Mouse (Mus musculus) inflammation-experienced regulatory T-cells, adult 6 months (primary cell): Measurements from ENCODE around the gene Klhl23. TPM values are rescaled to one million over a fixed set of nuclear protein-coding genes. Genes with fewer than 3 reads are reported as not detected.

Experiments
- ATAC-seq: one replicate; pipeline ENCODE4 v1.8.0; 2017
- polyA plus RNA-seq, 3 experiments: library from polyadenylated mRNA; unstranded; fragments of 100-300 nt; shearing (Covaris generic); gene quantifications; one replicate each; pipeline ENCODE4 v1.2.1; 2017

Gene Klhl23
- polyA plus RNA-seq, 3 experiments from 2014 or later = 0.12 to 1.1 TPM; not detected in 1

- no peak for ATAC-seq
Measured at GRCm38 (mm10) chr2:69830116-69830515, 8.4 kb downstream of the Klhl23 start.

DNA sequence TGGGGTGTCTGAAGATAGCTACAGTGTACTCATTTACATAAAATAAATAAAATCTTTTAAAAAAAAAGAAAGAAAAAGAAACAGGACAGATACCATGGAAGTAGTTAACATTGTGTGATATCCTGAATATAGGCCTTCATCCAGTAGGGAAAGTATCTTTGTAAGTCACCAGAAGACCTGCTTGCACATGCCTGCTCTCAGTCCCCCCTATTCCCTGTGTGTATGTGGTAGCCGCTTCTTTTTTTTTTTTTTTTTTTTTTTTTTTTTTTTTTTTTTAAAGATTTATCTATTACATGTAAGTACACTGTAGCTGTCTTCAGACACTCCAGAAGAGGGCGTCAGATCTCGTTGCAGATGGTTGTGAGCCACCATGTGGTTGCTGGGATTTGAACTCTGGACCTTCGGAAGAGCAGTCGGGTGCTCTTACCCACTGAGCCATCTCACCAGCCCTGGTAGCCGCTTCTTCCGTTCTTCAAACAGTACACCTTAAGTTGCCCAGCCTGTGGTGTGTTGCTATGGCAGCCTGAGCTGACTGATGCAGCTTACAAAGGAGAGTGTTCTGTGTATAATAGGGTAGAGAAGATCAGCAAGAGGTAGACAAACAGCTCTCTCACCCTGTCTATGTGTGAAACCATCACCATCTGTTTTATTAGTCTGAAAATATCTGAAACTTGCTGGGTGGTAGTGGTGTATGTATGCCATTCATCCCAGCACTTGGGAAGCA, 15.7 kb downstream of the Klhl23 start:
- no peak for ATAC-seq

GRCm38 (mm10) chr2:69837996-69838395, 16.3 kb downstream of the Klhl23 start:
- ATAC-seq = no peak

DNA sequence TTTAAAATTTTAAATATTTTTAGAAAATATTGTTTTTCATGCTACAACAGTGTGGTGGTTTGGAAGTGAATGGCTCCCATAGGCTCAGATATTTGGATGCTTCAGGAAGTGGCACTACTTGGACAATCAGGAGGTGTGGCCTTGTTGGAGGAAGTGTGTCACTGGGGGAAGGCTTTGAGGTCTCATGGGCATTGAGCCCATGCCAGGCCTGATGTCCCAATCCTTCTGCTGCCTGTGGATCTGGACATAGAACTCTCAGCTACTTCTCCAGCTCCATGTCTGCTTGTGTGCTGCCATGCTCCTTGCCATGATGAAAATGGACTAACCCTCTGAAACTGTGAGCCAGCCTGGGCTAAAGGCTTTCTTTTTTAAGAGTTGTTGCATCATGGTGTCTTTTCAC, 17.0 kb downstream of the Klhl23 start:
- ATAC-seq = no peak

DNA sequence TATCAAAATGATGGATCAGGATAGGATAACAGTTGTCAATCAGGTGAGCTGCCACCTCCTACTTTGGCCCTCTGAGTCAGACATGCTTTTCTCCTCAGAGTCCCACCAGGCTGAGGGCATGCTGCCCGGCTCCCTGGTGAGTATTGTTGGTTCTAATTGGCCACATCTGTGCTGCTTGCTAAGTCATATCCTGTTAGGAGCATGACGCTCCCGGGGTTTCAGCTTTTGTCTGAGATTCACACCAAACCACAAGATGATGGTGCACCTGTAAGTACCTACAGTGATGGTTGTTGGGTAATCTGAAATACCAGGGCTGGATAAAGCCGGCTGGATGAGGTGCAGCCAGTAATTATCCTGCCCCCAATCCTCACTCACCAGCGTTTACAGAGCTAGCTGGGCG, 18.5 kb downstream of the Klhl23 start:
- no peak for ATAC-seq

DNA sequence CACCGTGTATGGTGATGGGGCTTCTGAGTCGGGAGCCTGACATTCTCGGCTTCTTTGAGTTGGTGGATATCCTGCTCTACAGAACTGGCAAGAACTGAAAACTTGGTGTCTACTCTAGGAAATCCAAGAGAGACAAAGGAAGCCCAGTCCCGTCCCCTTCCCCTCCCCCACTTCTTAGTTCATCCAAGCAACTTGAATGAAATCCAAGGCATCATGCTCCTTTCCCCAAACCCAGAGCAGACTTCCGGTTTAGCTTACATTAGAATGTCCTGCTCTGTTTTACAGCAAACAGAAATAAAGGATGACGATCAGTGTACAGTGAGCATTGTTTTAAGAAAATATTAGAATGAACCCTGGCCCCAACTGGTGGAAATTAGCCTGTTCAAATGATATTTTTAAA, 27.5 kb downstream of the Klhl23 start:
- no peak for ATAC-seq

DNA sequence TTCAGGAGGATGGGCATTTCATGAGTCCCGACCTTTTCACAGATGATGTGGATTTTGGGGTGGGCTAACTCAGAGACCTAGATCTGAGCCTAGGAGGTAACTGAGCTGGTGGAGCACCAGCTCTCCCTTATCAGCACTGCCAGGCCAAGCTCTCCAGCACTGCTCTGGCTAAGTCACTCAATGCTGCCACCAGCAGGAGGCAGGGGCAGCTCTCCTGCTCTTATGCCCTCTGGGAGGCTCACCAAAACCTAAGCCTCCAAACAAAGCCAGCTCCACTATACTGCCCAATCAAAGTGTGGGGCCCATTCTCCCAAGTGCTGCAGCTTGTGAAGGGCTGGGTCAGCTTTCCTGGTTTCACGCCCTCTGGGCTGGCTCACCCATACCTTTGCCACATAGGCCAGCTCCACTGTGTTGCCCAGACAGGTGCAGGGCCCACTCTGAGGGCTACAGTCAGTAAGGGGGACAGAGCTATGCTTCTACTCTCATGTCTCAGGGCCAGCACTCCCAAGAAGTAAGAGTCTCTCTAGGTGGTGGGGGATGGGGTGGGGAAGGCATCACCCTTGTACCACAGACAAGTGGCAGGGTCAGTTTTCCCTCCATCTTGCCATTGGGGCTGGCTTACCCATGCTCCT, 29.8 kb downstream of the Klhl23 start:
- no peak for ATAC-seq

GRCm38 (mm10) chr2:69856392-69856791, 34.6 kb downstream of the Klhl23 start:
- ATAC-seq = no peak

DNA sequence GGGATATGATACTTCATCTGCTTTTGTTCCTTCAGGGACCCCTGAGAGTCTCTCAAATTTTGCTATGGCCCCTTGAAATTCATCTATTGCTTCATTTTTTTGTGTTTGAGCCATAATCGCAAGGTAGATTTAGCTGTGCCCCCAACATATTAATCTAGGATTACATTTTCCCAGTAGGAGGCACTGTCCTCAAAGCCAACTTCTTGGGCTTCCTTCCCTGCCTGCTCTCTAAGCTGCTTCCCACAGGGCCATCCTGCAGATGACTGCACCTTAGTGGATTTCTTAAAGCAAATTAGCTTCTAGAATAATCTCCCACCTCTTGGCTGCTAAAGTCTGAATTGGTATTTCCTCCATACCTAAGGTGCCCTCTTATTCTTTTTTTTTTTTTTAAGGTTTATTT, 36.1 kb downstream of the Klhl23 start:
- ATAC-seq = no peak

DNA sequence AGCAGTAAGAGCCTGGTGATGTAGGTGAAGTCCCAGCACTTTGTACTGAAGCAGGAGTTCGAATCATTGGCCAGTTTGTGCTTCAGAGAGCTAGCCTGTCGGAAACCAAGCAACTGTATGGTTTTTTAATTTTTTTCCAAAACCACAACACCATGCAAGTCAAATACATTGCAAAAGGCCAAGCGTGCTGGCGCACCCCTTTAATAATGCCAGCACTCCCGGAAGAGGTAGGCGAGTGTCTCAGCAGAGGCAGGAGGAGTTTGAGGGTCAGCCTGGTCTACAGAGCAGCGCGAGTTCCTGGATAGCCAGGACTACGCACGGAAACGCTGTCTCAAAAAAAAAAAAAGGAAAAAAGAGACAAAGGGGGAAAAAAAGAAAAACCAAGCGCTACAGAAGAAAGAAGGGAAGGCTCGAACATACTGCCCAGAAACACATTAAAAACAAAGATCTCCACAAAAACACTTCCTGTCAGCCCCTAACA, 39.3 kb downstream of the Klhl23 start:
- peak; percentile 57 for ATAC-seq

DNA sequence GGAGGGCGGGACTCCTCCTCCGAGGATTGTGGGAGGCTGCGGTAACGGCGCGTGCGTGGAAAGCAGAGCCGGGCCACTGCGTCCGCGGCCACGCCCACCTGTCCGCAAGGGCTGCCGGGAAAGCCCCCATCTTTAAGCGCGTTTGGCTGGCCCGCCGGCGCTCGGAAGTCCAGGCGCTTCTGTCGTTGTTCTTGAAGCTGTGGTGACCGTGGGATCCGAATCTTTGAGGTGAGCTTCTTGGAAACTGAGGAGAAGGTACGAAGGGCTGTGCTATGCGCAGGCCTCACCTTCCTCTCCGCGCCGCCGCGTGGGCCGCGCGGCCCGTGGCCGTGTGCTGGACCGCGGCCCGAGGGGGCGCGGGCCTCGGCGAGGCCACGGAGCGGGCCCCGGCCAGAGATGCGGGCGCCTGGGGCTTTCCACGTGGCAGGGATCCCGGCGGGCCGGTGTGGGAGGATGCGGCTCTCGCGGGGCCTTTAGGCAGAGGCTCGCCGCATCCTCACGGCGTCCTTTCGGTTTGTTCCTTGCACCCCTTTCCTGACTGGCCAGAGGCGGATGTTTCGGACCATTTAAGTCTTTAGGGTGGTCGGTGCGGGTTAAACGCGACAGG, 39.8 kb downstream of the Klhl23 start, which contains the start of gene Ssb:
Gene Ssb (plus strand): TSS at position 78 of the 607 bp plus-strand sequence.
- ATAC-seq = peak; percentile 82

- peak; percentile 19 for ATAC-seq
Measured at GRCm38 (mm10) chr2:69862117-69862657, 40.4 kb downstream of the Klhl23 start.

GRCm38 (mm10) chr2:69883990-69884391, 62.2 kb downstream of the Klhl23 start:
- ATAC-seq = no peak

DNA sequence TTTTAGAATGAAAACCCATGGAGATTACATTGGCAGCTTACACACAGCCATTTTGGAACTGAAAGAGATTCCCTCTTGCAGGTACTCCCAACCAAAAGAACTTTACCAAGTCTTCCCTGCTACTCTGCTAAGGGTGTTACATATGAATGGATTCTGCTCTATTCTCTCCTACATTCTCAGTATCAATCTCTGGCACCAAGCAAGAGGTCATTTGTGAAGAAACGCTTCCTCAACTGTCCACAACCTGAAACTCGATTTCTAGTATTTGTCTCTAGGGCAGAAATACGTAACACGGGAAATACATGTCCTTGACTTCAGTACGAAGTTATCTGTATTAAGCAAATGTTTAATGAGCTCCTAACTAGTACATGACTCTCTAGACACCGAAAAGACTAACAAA, 62.8 kb downstream of the Klhl23 start:
- no peak for ATAC-seq

- ATAC-seq = peak; percentile 0
Measured at GRCm38 (mm10) chr2:69885050-69885449, 63.3 kb downstream of the Klhl23 start.

GRCm38 (mm10) chr2:69885451-69886305, 63.9 kb downstream of the Klhl23 start, which contains the start of gene Mettl5:
Gene Mettl5, minus strand, starts transcription at chr2:69885615.
- ATAC-seq = peak; percentile 97

Other genes starting within 250 kb of the Klhl23 start
- gene Lrp2, start 235.9 kb upstream of the Klhl23 start, polyA plus RNA-seq = not detected
- under 1 TPM in 1 of 3 experiments, not detected in 2; 0.52 TPM for gene Bbs5, start 174.8 kb upstream of the Klhl23 start, polyA plus RNA-seq
- gene Klhl41, start 151.8 kb upstream of the Klhl23 start, polyA plus RNA-seq = not detected
- gene Fastkd1, start 108.4 kb upstream of the Klhl23 start, polyA plus RNA-seq = 10 to 100 TPM in 2 of 3 experiments, 1 to 10 TPM in 1; 9.4 to 11.3 (median 11.1) TPM
- 100 to 1,000 TPM; 199 to 210 (median 207) TPM for gene Ppig, start 99.4 kb upstream of the Klhl23 start, polyA plus RNA-seq
- gene Ccdc173, start 32.4 kb upstream of the Klhl23 start, polyA plus RNA-seq = 1 to 10 TPM; 3.8 to 4.6 (median 4.3) TPM
- gene Phospho2, start 32.3 kb upstream of the Klhl23 start, polyA plus RNA-seq = 10 to 100 TPM; 42.9 to 51.1 (median 50.9) TPM
- gene Ssb, start 39.6 kb downstream of the Klhl23 start, polyA plus RNA-seq = 100 to 1,000 TPM; 304 to 401 (median 325) TPM
- gene Mettl5, start 63.7 kb downstream of the Klhl23 start, polyA plus RNA-seq = 10 to 100 TPM; 63.9 to 71.4 (median 69.6) TPM
- gene Ubr3, start 75.3 kb downstream of the Klhl23 start, polyA plus RNA-seq = 10 to 100 TPM; 13.4 to 19.8 (median 13.7) TPM
- 10 to 100 TPM in 2 of 3 experiments, 1 to 10 TPM in 1; 7.0 to 13.4 (median 13.0) TPM for gene Myo3b, start 217.2 kb downstream of the Klhl23 start, polyA plus RNA-seq